Mouse (Mus musculus): ENCODE measurements around the gene Lap3. TPM values are rescaled to one million over a fixed set of nuclear protein-coding genes. Genes with fewer than 3 reads are reported as not detected.

Lap3 gene
- polyA plus RNA-seq (2015; fragmentation: Nextera tagmentation; extraction: Ambion mirVana), result 118 and 119 TPM in 2 replicates

DNA sequence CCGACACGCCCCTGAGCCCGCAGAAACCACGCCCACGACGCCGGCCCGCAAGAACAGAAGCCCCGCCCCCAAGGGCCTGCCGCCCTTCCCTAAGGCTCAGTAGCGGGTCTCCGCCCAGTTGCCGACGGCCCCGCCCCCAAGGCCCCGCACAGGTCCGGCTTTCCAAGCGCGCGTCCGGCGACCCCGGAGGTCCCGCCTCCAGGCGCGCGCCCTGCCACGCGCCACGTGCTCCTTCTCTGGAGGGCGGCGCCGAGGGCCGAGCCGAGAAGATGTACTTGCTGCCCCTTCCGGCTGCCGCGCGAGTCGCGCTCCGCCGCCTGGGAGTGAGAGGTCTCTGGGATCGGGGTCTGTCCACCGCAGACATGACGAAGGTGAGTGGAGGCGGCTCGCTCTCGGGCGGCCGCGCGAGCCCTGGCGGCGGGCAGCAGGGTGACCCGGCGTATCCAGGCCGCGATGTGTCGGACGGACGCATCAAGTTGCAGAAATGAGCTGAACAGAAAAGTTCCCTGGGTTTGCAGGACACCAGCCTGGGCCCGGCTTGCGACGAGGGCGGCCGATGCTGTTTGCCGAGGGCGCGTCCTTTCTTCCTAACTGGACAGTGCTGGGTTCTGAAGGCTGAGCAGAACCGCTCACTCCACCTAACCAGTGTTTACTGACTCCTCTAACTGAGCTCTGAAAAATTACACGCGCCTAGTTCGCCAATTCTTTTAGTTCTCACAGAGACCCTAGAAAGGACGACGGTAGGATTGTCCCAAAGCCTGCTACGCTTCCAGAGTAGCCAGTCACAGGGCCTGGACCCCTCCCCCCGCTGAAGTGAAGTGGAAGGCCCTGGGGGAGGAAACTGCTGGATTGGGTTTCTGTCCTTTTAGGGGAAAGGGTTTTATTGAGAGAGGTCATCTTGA lies at the start of gene Lap3:
TSS of gene Lap3 (plus strand) at position 184 of the 902 bp plus-strand sequence.
- peak within 1 kb of the TSS; percentile 74 for H3K4me2 ChIP-seq (replicated peaks)
- WGBS, result under 1% methylated on average over 78 of the region's 78 CpGs

DNA sequence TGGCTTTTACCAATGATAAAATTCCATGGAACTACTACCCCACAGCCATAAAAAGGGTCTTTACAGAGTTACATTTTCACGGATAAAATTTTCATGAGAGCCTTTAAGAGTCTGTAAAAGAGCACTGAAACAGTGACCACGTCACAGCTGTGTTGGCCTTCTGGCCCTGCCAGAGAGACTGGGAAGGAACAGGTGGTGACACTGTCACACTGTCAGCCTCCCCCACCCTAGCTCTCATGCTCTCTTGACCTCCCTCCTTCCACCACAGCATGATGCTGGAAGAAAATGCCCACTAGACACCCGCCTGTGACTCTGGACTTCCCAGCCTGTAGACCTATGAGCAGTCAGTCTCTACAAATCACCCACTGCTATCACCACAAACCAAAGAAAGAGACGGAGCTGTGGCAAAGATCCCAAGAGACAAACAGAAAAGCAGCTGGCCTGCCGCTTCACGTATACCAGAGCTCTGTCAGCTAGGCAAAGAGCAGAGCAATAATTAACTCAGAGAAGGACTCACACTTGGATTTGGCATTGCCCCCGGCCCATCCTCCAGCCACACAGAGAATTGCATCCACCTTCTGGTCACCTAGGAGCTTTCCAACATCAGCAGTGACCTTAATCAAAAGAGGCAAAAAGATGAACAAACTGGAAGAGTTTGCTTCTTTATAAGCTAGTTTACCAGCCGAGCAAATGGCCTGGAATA lies 48.9 kb upstream of the Lap3 start:
- WGBS, result 82% methylated on average over 8 of the region's 8 CpGs
- Histone ChIP-seq H3K36me3 (peaks cover 2% of the 10 kb centered on the region; the same call in 1 of the 2 replicates), H3K9me3 (no peaks in the 10 kb centered on the region), H3K4me1 (replicated peaks) (peaks cover 11% of the 10 kb centered on the region), H3K27ac (no peak overlapping the region), H3K4me3 (replicated peaks) (no peak overlapping the region), H3K27me3 (replicated peaks) (no peaks in the 10 kb centered on the region), H3K9ac (no peak overlapping the region), H3K4me2 (replicated peaks) (no peak overlapping the region)
- ATAC-seq, result no peak

More for the DNA sequence above, at the start of gene Lap3:
- ATAC-seq, result peak; percentile 92
- peak within 1 kb of the TSS; percentile 70 for H3K27ac ChIP-seq
- H3K36me3 ChIP-seq, result peaks cover 6% of the 10 kb centered on the region; the same call in 1 of the 2 replicates
- peak within 1 kb of the TSS; percentile 83 for H3K9ac ChIP-seq
- no peaks in the 10 kb centered on the region for H3K9me3 ChIP-seq
- H3K4me1 ChIP-seq (replicated peaks), result peaks cover 7% of the 10 kb centered on the region; the same call in 1 of the 2 replicates
- H3K4me3 ChIP-seq (replicated peaks), result peak within 1 kb of the TSS; percentile 69
- no peaks in the 10 kb centered on the region for H3K27me3 ChIP-seq (replicated peaks)

GRCm38 (mm10) chr5:45448676-45449075 lies 44.5 kb upstream of the Lap3 start:
- Histone ChIP-seq H3K36me3 (no peaks in the 10 kb centered on the region), H3K9me3 (no peaks in the 10 kb centered on the region), H3K4me2 (replicated peaks) (peak overlapping the region; percentile 94), H3K27me3 (replicated peaks) (no peaks in the 10 kb centered on the region), H3K9ac (peak overlapping the region; percentile 73), H3K27ac (no peak overlapping the region), H3K4me1 (replicated peaks) (peaks cover 11% of the 10 kb centered on the region), H3K4me3 (replicated peaks) (peak overlapping the region; percentile 70)
- ATAC-seq, result no peak
- WGBS, result 63% methylated on average over 5 of the region's 5 CpGs

GRCm38 (mm10) chr5:45449206-45449605 lies 44.0 kb upstream of the Lap3 start:
- no peaks in the 10 kb centered on the region for H3K36me3 ChIP-seq
- peaks cover 11% of the 10 kb centered on the region for H3K4me1 ChIP-seq (replicated peaks)
- 3% methylated on average over 8 of the region's 8 CpGs for WGBS
- peak overlapping the region; percentile 73 for H3K9ac ChIP-seq
- H3K4me2 ChIP-seq (replicated peaks), result peak overlapping the region; percentile 94
- no peak for ATAC-seq
- no peaks in the 10 kb centered on the region for H3K27me3 ChIP-seq (replicated peaks)
- 0 out of 2 replicates have a peak overlapping the region, but pooled peaks have one; percentile 1 for H3K27ac ChIP-seq
- peak overlapping the region; percentile 70 for H3K4me3 ChIP-seq (replicated peaks)
- no peaks in the 10 kb centered on the region for H3K9me3 ChIP-seq

DNA sequence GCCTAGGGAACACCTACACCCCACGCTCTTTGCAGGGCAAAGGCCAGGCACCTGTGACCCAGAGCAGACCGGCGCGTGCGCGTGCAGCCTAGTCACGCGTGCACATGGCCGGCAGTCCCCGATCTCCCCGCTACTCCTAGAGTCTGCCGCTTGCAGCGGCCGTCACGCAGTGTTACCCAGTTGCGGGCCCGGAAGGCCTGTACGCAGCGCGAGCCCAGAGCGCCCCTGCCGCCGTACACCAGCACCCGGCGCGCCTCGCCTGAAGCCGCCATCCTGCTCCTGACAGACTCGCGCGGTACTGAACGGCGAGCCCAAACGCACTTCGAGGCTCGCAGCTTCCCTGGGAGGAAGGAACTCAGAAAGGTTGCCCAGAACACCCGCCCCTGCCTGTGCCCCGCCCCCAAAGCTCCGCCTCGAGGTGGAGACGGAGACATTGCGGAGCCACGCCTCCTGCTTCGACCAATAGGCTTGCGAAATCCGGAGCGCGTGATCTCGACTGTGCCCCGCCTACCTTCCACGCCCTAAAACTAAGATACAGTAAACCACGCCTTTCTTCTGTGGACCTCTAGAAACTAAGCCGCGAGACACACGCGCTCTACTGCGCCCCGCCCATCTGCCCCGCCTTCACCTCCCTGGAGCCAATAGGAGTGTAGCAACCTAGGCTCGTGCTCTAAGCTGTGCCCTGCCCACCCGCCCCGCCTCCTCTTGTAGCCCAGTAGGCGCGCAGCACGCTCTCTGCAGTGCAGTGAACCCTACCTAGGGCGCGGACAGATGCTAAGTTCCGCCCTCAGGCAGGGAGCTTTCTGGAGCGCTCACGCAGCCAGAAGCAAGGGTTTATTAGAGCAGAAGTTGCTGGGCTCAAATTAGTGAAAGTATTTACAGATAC lies 43.1 kb upstream of the Lap3 start, which contains the start of gene Qdpr:
TSS of gene Qdpr (minus strand) at position 406 of the 886 bp plus-strand sequence.
- under 1% methylated on average over 70 of the region's 70 CpGs for WGBS
- Histone ChIP-seq H3K9me3 (no peaks in the 10 kb centered on the region), H3K9ac (peak within 1 kb of the TSS; percentile 73), H3K4me2 (replicated peaks) (peak within 1 kb of the TSS; percentile 94), H3K27me3 (replicated peaks) (no peaks in the 10 kb centered on the region), H3K36me3 (no peaks in the 10 kb centered on the region), H3K4me3 (replicated peaks) (peak within 1 kb of the TSS; percentile 70), H3K27ac (peak within 1 kb of the TSS; percentile 90), H3K4me1 (replicated peaks) (peaks cover 11% of the 10 kb centered on the region)
- ATAC-seq, result peak; percentile 99

DNA sequence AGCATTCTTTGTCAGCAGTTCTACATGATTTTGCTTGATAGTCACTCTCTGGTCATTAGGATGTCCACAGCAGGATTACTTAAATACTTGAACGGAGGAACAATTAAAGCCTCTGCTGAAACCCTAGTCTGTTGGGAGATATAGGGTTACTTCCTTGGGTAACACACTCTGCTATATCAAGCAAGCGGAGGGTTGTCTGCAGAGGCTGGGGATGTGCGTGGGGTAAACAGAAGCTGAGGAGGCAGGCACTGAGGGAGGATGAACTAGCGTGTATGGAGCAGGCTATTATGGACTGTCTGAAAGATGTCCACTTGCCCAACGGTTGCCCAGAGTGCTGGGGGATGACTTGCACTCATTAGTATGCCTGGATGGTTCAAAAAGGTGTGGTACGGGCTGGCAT lies 39.7 kb upstream of the Lap3 start, which contains the start of gene Clrn2:
TSS of gene Clrn2 (plus strand) at position 301 of the 400 bp plus-strand sequence.
- no peak within 1 kb of the TSS for H3K4me2 ChIP-seq (replicated peaks)
- no peaks in the 10 kb centered on the region for H3K36me3 ChIP-seq
- no peak within 1 kb of the TSS for H3K9ac ChIP-seq
- H3K9me3 ChIP-seq, result no peaks in the 10 kb centered on the region
- no peaks in the 10 kb centered on the region for H3K27me3 ChIP-seq (replicated peaks)
- no peak for ATAC-seq
- H3K4me1 ChIP-seq (replicated peaks), result peaks cover 8% of the 10 kb centered on the region
- no peak within 1 kb of the TSS for H3K4me3 ChIP-seq (replicated peaks)
- no peak within 1 kb of the TSS for H3K27ac ChIP-seq
- 60% methylated on average over 6 of the region's 6 CpGs for WGBS

GRCm38 (mm10) chr5:45454456-45454855 lies 38.7 kb upstream of the Lap3 start:
- Histone ChIP-seq H3K9ac (no peak overlapping the region), H3K27ac (no peak overlapping the region), H3K9me3 (no peaks in the 10 kb centered on the region), H3K4me1 (replicated peaks) (no peaks in the 10 kb centered on the region), H3K4me2 (replicated peaks) (no peak overlapping the region), H3K27me3 (replicated peaks) (no peaks in the 10 kb centered on the region), H3K4me3 (replicated peaks) (no peak overlapping the region), H3K36me3 (no peaks in the 10 kb centered on the region)
- WGBS, result 38% methylated on average over 9 of the region's 9 CpGs
- ATAC-seq, result no peak

DNA sequence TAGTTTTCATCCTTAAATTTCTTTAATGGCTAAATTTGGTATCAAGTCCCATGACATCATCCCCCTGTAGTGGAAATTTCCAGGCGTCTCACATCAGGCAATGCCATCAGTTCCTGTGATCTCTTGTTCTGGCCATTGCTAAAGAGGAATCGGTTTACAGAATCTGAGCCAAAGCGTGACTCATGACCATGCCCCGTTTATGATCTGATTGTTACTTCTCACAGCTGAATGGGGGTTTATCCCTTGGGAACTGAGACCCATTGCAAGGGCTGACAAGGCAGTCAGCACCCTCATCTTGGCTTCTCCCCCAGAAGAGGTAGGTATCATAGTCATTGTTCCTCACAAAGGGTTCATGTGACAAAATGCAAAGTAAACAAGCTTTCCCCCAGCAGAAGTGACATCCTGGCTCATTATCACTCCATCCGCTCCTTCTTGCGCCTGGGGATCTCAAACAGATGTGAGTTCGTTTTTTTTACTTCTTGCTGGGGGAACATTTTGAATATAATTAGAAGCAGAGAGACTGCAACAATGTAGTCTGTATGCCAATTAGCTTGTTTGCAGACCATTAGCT lies 20.2 kb upstream of the Lap3 start:
- Histone ChIP-seq H3K36me3 (no peaks in the 10 kb centered on the region), H3K4me3 (replicated peaks) (no peak overlapping the region), H3K27ac (no peak overlapping the region), H3K9me3 (no peaks in the 10 kb centered on the region), H3K27me3 (replicated peaks) (no peaks in the 10 kb centered on the region), H3K4me2 (replicated peaks) (no peak overlapping the region), H3K9ac (no peak overlapping the region), H3K4me1 (replicated peaks) (no peaks in the 10 kb centered on the region)
- 38% methylated on average over 7 of the region's 7 CpGs for WGBS
- ATAC-seq, result no peak

- Histone ChIP-seq H3K9me3 (no peaks in the 10 kb centered on the region), H3K36me3 (no peaks in the 10 kb centered on the region), H3K4me1 (replicated peaks) (no peaks in the 10 kb centered on the region), H3K9ac (no peak overlapping the region), H3K27ac (no peak overlapping the region), H3K4me2 (replicated peaks) (no peak overlapping the region), H3K27me3 (replicated peaks) (no peaks in the 10 kb centered on the region), H3K4me3 (replicated peaks) (no peak overlapping the region)
- no peak for ATAC-seq
- 90% methylated on average over 1 of the region's 1 CpGs for WGBS
Measured at GRCm38 (mm10) chr5:45473521-45473920, 19.7 kb upstream of the Lap3 start.

DNA sequence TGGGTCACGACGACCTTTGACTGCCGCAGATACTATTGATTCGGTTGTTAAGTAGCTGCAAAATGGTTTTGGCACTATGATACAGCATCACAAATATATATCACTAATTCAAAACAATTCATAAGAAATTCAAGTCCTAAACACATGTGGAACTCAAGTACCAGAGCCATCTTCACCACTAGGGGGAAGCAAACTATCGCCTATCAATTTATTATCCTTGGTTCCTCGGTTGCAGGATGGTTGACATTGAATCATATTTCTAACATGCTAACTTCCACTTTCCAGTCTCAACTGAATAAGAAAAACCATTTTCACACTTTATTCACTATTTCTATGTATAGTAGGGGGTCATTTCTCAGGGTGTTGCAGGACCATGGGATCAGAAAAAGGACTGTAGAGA lies 19.0 kb upstream of the Lap3 start:
- Histone ChIP-seq H3K27ac (no peak overlapping the region), H3K4me2 (replicated peaks) (no peak overlapping the region), H3K9me3 (no peaks in the 10 kb centered on the region), H3K4me1 (replicated peaks) (no peaks in the 10 kb centered on the region), H3K4me3 (replicated peaks) (no peak overlapping the region), H3K27me3 (replicated peaks) (no peaks in the 10 kb centered on the region), H3K36me3 (no peaks in the 10 kb centered on the region), H3K9ac (no peak overlapping the region)
- ATAC-seq, result peak; percentile 49
- WGBS, result 26% methylated on average over 6 of the region's 6 CpGs

DNA sequence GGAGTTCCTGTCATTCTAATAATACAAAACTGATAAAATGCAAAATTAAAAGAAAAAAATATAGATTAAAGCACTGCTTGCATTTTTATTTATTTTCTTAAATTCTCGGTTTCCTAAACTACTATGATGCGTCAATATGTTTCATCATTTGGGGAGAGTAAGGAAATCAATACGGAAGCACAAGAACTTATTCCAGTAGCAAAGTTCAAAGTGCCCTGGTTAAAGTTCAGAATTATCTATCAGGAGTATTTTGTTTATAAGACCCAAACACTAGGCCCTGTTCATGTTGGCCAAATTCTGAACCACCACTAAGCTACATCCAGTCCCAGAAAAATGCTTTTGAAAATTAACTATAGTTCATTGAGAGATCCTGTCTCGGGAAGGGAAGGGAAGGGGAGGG lies 18.4 kb upstream of the Lap3 start:
- H3K4me3 ChIP-seq (replicated peaks), result no peak overlapping the region
- no peaks in the 10 kb centered on the region for H3K36me3 ChIP-seq
- H3K27me3 ChIP-seq (replicated peaks), result no peaks in the 10 kb centered on the region
- no peaks in the 10 kb centered on the region for H3K4me1 ChIP-seq (replicated peaks)
- H3K9ac ChIP-seq, result no peak overlapping the region
- no peak overlapping the region for H3K27ac ChIP-seq
- ATAC-seq, result no peak
- no peak overlapping the region for H3K4me2 ChIP-seq (replicated peaks)
- no peaks in the 10 kb centered on the region for H3K9me3 ChIP-seq
- 70% methylated on average over 3 of the region's 4 CpGs for WGBS
